Mouse (Mus musculus): Measurements from ENCODE around the gene Dmrtb1. TPM values are rescaled to one million over a fixed set of nuclear protein-coding genes. Genes with fewer than 3 reads are reported as not detected.

The Dmrtb1 gene
- polyA plus RNA-seq, 1 experiment from 2014 or later: 45.9 TPM

DNA sequence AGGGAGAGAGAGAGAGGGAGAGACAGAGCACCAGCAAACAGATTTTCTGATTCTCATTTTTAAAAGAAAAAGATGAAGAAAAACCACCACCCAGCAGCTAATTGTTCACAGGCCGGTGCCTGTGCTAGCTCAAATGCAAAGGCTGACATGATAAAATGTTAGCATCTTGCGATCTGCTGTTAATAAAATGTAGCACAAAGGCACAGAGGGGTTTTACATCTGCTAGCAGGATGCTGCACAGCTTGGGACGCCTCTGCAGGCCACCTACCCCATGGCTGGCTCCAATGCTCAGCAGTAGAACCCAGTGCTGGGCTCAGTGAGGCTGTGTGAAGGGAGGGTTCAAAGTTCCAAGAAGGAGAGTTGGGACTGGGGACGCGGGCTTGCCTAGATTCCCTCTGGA lies 13.3 kb downstream of the Dmrtb1 start:
- Histone ChIP-seq H3K4me3 (ENCODE audit: low read depth, low read length) (no peak overlapping the region), H3K9me3 (replicated peaks; ENCODE audit: control insufficient read depth, low read length, poor library complexity, severe bottlenecking) (no peaks in the 10 kb centered on the region), H3K36me3 (ENCODE audit: control insufficient read depth, insufficient read depth, low read length) (no peaks in the 10 kb centered on the region), H3K27me3 (ENCODE audit: control insufficient read depth, insufficient read depth, low read depth, low read length) (no peaks in the 10 kb centered on the region), H3K4me2 (ENCODE audit: low read length) (no peak overlapping the region), H3K9ac (ENCODE audit: low read depth, low read length) (no peak overlapping the region), H3K4me1 (ENCODE audit: control insufficient read depth, insufficient read depth, low read length) (peaks cover 12% of the 10 kb centered on the region), H3K27ac (ENCODE audit: low read length) (no peak overlapping the region)
- ATAC-seq: no peak
- WGBS: 64% methylated on average over 5 of the region's 5 CpGs

DNA sequence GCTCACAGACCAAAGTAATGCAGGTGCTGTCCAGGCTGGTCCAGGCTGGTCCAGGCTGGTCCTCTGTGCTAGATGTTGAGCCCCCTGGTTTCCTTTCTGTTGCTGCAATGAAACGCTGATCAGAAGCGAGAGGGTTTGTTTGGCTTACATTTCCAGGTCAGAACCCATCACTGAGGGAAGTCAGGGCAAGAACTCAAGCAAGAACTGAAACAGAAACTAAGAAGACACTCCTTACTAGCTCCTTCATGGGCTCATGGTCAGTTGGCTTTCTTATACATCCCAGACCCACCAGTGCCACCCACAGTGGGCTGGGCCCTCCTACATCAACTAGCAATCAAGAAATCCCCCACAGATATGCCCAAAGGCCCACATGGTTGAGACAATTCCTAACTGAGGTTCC lies 15.5 kb downstream of the Dmrtb1 start:
- H3K9ac ChIP-seq (ENCODE audit: low read depth, low read length): no peak overlapping the region
- no peaks in the 10 kb centered on the region for H3K36me3 ChIP-seq (ENCODE audit: control insufficient read depth, insufficient read depth, low read length)
- 95% methylated on average over 2 of the region's 2 CpGs for WGBS
- no peaks in the 10 kb centered on the region for H3K27me3 ChIP-seq (ENCODE audit: control insufficient read depth, insufficient read depth, low read depth, low read length)
- H3K27ac ChIP-seq (ENCODE audit: low read length): no peak overlapping the region
- peaks cover 4% of the 10 kb centered on the region; the same call in 1 of the 2 replicates for H3K4me1 ChIP-seq (ENCODE audit: control insufficient read depth, insufficient read depth, low read length)
- no peak for ATAC-seq
- no peak overlapping the region for H3K4me3 ChIP-seq (ENCODE audit: low read depth, low read length)
- no peaks in the 10 kb centered on the region for H3K9me3 ChIP-seq (replicated peaks; ENCODE audit: control insufficient read depth, low read length, poor library complexity, severe bottlenecking)
- no peak overlapping the region for H3K4me2 ChIP-seq (ENCODE audit: low read length)

GRCm38 (mm10) chr4:107660649-107661048 lies 23.4 kb downstream of the Dmrtb1 start:
- no peak overlapping the region for H3K4me3 ChIP-seq (ENCODE audit: low read depth, low read length)
- no peak for ATAC-seq
- H3K4me2 ChIP-seq (ENCODE audit: low read length): no peak overlapping the region
- H3K27ac ChIP-seq (ENCODE audit: low read length): no peak overlapping the region
- H3K27me3 ChIP-seq (ENCODE audit: control insufficient read depth, insufficient read depth, low read depth, low read length): no peaks in the 10 kb centered on the region
- 80% methylated on average over 11 of the region's 11 CpGs for WGBS
- H3K9ac ChIP-seq (ENCODE audit: low read depth, low read length): no peak overlapping the region
- no peaks in the 10 kb centered on the region for H3K36me3 ChIP-seq (ENCODE audit: control insufficient read depth, insufficient read depth, low read length)
- H3K9me3 ChIP-seq (replicated peaks; ENCODE audit: control insufficient read depth, low read length, poor library complexity, severe bottlenecking): no peaks in the 10 kb centered on the region
- H3K4me1 ChIP-seq (ENCODE audit: control insufficient read depth, insufficient read depth, low read length): no peaks in the 10 kb centered on the region

- Histone ChIP-seq H3K27ac (ENCODE audit: low read length) (no peak overlapping the region), H3K4me2 (ENCODE audit: low read length) (no peak overlapping the region), H3K9ac (ENCODE audit: low read depth, low read length) (no peak overlapping the region), H3K4me3 (ENCODE audit: low read depth, low read length) (no peak overlapping the region), H3K36me3 (ENCODE audit: control insufficient read depth, insufficient read depth, low read length) (no peaks in the 10 kb centered on the region), H3K27me3 (ENCODE audit: control insufficient read depth, insufficient read depth, low read depth, low read length) (0 out of 2 replicates have a peak, but pooled peaks cover 2% of the 10 kb centered on the region), H3K4me1 (ENCODE audit: control insufficient read depth, insufficient read depth, low read length) (peaks cover 4% of the 10 kb centered on the region; the same call in 1 of the 2 replicates), H3K9me3 (replicated peaks; ENCODE audit: control insufficient read depth, low read length, poor library complexity, severe bottlenecking) (no peaks in the 10 kb centered on the region)
- WGBS: 65% methylated on average over 5 of the region's 5 CpGs
- 0 out of 2 replicates have a peak, but pooled peaks have one; percentile 20 for ATAC-seq
Measured at GRCm38 (mm10) chr4:107653280-107653643, 30.8 kb downstream of the Dmrtb1 start.

DNA sequence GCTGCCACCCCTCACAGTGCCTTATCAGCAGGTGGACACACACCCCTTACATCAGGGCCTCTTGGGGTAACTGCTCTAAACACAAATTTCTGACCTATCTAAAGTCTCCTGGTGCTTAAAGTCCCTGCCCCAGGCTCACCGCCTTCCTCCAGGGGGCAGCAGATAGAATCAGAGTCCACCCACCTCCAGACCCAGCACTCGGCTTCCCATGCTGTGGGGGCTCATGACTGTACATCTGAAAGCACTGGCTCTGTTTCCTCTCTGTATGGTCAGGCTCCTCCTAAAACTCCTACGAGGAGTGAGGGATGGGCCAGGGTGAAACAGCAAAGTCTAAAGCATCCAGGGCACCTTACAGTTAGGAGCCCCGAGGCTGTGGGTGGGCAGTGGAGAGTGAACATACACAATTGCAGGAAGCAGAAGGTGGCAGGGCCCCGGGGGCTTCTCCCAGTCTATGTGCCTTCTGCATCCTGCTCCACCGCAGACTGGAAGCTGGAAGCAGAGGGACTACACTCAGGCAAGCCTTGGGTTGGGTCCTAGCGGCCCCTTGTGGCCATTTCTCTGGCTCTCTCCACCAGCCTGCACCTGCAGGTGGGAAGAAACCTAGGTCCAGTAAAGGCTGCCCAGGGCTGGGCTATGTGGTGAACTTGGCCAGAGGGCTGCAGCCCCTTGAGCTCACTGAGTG lies 31.3 kb downstream of the Dmrtb1 start:
- Histone ChIP-seq H3K4me3 (ENCODE audit: low read depth, low read length) (no peak overlapping the region), H3K27me3 (ENCODE audit: control insufficient read depth, insufficient read depth, low read depth, low read length) (0 out of 2 replicates have a peak, but pooled peaks cover 2% of the 10 kb centered on the region), H3K4me1 (ENCODE audit: control insufficient read depth, insufficient read depth, low read length) (peaks cover 4% of the 10 kb centered on the region; the same call in 1 of the 2 replicates), H3K9me3 (replicated peaks; ENCODE audit: control insufficient read depth, low read length, poor library complexity, severe bottlenecking) (no peaks in the 10 kb centered on the region), H3K9ac (ENCODE audit: low read depth, low read length) (no peak overlapping the region), H3K27ac (ENCODE audit: low read length) (no peak overlapping the region), H3K4me2 (ENCODE audit: low read length) (no peak overlapping the region), H3K36me3 (ENCODE audit: control insufficient read depth, insufficient read depth, low read length) (no peaks in the 10 kb centered on the region)
- WGBS: 13% methylated on average over 7 of the region's 7 CpGs
- peak; percentile 91 for ATAC-seq

DNA sequence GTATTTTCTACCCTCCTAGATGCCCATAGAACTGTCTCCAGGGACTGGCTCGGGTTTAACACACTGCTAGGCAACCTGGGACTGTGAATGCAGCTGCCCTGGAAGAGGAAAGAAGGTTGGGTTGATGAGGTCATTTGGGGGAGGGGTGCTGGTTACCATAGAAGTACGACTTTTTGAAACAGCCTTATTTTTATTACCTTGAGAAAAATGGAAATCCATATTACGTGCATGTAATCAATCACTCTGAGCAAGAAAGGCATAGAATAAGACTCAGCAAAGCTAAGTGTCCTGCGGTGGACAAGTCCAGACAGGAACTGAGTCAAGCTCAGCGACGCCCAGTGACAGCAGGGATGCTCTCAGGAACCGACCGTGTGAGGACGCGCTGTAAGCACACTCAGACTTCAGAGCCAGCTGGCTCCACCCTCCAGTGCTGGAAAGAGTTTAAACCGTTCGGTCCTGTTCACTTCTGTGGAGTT lies 33.0 kb downstream of the Dmrtb1 start:
- Histone ChIP-seq H3K4me1 (ENCODE audit: control insufficient read depth, insufficient read depth, low read length) (peaks cover 4% of the 10 kb centered on the region; the same call in 1 of the 2 replicates), H3K36me3 (ENCODE audit: control insufficient read depth, insufficient read depth, low read length) (no peaks in the 10 kb centered on the region), H3K27ac (ENCODE audit: low read length) (no peak overlapping the region), H3K9me3 (replicated peaks; ENCODE audit: control insufficient read depth, low read length, poor library complexity, severe bottlenecking) (no peaks in the 10 kb centered on the region), H3K4me2 (ENCODE audit: low read length) (no peak overlapping the region), H3K9ac (ENCODE audit: low read depth, low read length) (no peak overlapping the region), H3K4me3 (ENCODE audit: low read depth, low read length) (no peak overlapping the region), H3K27me3 (ENCODE audit: control insufficient read depth, insufficient read depth, low read depth, low read length) (0 out of 2 replicates have a peak, but pooled peaks cover 2% of the 10 kb centered on the region)
- no peak for ATAC-seq
- 21% methylated on average over 12 of the region's 12 CpGs for WGBS

DNA sequence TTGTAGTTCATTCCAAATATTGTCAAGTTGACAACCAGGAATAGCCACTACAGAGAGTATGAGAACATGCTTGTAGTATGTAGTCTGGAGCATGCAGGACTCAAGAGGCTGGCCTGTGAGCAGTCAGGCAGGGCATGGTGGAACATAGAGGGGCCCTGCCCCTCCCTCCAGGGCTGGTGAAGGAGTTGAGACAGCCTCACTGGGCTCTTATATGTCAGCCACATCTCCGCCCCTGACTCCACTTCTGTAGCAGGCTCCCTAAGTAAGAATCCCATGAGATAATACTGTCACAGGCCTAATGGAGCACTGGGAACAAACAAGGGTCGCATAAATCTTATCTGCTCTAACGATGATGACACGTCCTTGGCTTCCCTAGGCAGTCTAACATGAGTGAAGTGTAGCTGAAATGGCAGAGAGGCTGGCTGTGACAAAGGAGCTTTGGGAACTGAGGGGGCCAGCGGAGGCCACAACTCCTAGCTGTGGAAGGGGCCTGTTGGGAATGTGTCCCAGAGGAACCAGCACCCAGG lies 35.0 kb downstream of the Dmrtb1 start:
- no peak overlapping the region for H3K27ac ChIP-seq (ENCODE audit: low read length)
- H3K9me3 ChIP-seq (replicated peaks; ENCODE audit: control insufficient read depth, low read length, poor library complexity, severe bottlenecking): no peaks in the 10 kb centered on the region
- H3K4me3 ChIP-seq (ENCODE audit: low read depth, low read length): no peak overlapping the region
- no peak for ATAC-seq
- 83% methylated on average over 5 of the region's 5 CpGs for WGBS
- H3K4me1 ChIP-seq (ENCODE audit: control insufficient read depth, insufficient read depth, low read length): peaks cover 4% of the 10 kb centered on the region; the same call in 1 of the 2 replicates
- H3K9ac ChIP-seq (ENCODE audit: low read depth, low read length): no peak overlapping the region
- no peaks in the 10 kb centered on the region for H3K27me3 ChIP-seq (ENCODE audit: control insufficient read depth, insufficient read depth, low read depth, low read length)
- no peaks in the 10 kb centered on the region for H3K36me3 ChIP-seq (ENCODE audit: control insufficient read depth, insufficient read depth, low read length)
- H3K4me2 ChIP-seq (ENCODE audit: low read length): no peak overlapping the region

- WGBS: 70% methylated on average over 4 of the region's 4 CpGs
- H3K9ac ChIP-seq (ENCODE audit: low read depth, low read length): no peak overlapping the region
Measured at GRCm38 (mm10) chr4:107641624-107642023, 42.4 kb downstream of the Dmrtb1 start.

GRCm38 (mm10) chr4:107638303-107638702 lies 45.7 kb downstream of the Dmrtb1 start:
- H3K27ac ChIP-seq (ENCODE audit: low read length): no peak overlapping the region
- WGBS: 65% methylated on average over 10 of the region's 10 CpGs
- ATAC-seq: no peak

More at GRCm38 (mm10) chr4:107641624-107642023, 42.4 kb downstream of the Dmrtb1 start:
- ATAC-seq: no peak
- H3K27ac ChIP-seq (ENCODE audit: low read length): no peak overlapping the region
- H3K4me2 ChIP-seq (ENCODE audit: low read length): no peak overlapping the region
- H3K27me3 ChIP-seq (ENCODE audit: control insufficient read depth, insufficient read depth, low read depth, low read length): no peaks in the 10 kb centered on the region
- no peak overlapping the region for H3K4me3 ChIP-seq (ENCODE audit: low read depth, low read length)
- H3K36me3 ChIP-seq (ENCODE audit: control insufficient read depth, insufficient read depth, low read length): no peaks in the 10 kb centered on the region
- no peaks in the 10 kb centered on the region for H3K9me3 ChIP-seq (replicated peaks; ENCODE audit: control insufficient read depth, low read length, poor library complexity, severe bottlenecking)
- H3K4me1 ChIP-seq (ENCODE audit: control insufficient read depth, insufficient read depth, low read length): no peaks in the 10 kb centered on the region

More at GRCm38 (mm10) chr4:107638303-107638702, 45.7 kb downstream of the Dmrtb1 start:
- H3K4me3 ChIP-seq (ENCODE audit: low read depth, low read length): no peak overlapping the region
- H3K36me3 ChIP-seq (ENCODE audit: control insufficient read depth, insufficient read depth, low read length): no peaks in the 10 kb centered on the region
- H3K9me3 ChIP-seq (replicated peaks; ENCODE audit: control insufficient read depth, low read length, poor library complexity, severe bottlenecking): no peaks in the 10 kb centered on the region
- H3K27me3 ChIP-seq (ENCODE audit: control insufficient read depth, insufficient read depth, low read depth, low read length): no peaks in the 10 kb centered on the region
- H3K4me2 ChIP-seq (ENCODE audit: low read length): no peak overlapping the region
- no peak overlapping the region for H3K9ac ChIP-seq (ENCODE audit: low read depth, low read length)
- no peaks in the 10 kb centered on the region for H3K4me1 ChIP-seq (ENCODE audit: control insufficient read depth, insufficient read depth, low read length)

Measured in midbrain, embryonic 16.5 days (tissue).